Mouse (Mus musculus): Measurements from ENCODE around the gene Akap12. TPM values are rescaled to one million over a fixed set of nuclear protein-coding genes. Genes with fewer than 3 reads are reported as not detected.
A peak's percentile ranks its signal among the peaks of the same experiment; 100 is the strongest.

Akap12 gene
- polyA plus RNA-seq, 1 experiment from 2014 or later = 53.7 TPM

DNA sequence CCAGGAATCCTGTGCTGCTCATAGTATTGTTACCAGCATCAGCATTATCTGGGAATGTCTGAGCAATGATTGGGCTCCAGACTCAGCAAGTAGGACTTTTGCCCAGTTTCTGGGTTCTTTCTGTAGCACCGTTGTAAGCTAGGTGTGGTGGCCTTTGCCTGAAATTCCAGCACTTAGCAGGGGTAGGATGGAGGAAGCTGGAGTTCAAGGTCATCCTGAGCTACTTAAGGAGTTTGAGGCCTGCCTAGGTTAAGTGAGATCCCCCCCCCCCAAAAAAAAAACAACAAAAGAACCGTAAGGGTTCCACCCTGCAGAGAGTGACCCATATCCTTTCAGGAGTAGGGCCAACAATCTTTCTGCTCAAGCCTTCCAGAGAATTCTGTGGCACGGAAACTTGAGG, 98.4 kb downstream of the Akap12 start:
- H3K27ac ChIP-seq = no peak overlapping the region
- TF ChIP-seq CTCF (IDR thresholded peaks at IDR 0.05; ENCODE audit: low read depth) = no peak
- DNase-seq (ENCODE audit: low spot score) (no peak), ATAC-seq (replicated peaks; ENCODE audit: low FRiP score, low read depth) (no peak)
- 62% methylated on average over 3 of the region's 3 CpGs for WGBS
- H3K36me3 ChIP-seq (ENCODE audit: insufficient read depth, low read length) = peaks cover 12% of the 10 kb centered on the region; the same call in 1 of the 2 replicates
- H3K27me3 ChIP-seq (ENCODE audit: insufficient read depth, low read length) = no peaks in the 10 kb centered on the region
- H3K4me1 ChIP-seq (replicated peaks; ENCODE audit: insufficient read depth, low read length) = no peaks in the 10 kb centered on the region
- no peak overlapping the region for H3K9ac ChIP-seq (ENCODE audit: low read depth, low read length)
- no peak overlapping the region for H3K4me3 ChIP-seq (replicated peaks; ENCODE audit: low read depth, low read length)
- no peak overlapping the region for H3K4me2 ChIP-seq (ENCODE audit: low read length)
- no peaks in the 10 kb centered on the region for H3K9me3 ChIP-seq (replicated peaks; ENCODE audit: low read length)

DNA sequence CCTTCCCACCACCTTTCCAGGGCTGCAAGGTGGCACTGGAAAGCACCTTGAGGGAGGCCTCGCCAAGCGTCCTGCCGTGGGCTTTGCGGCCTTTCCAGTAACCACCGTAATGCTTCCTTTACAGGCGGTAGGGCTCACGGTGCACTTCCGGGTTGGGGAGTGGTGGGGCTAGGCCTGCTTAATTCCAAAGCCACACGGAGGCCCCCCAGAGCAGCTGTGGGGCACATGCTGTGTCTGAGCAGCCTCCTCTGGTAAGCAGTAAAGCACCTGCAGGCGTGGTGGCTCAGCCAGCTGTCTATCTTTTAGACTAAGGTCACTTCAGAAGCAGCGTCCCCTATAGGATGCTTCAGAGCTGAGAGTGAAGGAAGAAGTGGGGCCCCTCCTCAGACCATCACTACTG, 103.9 kb downstream of the Akap12 start:
- 94% methylated on average over 11 of the region's 11 CpGs for WGBS
- H3K36me3 ChIP-seq (ENCODE audit: insufficient read depth, low read length) = peaks cover 21% of the 10 kb centered on the region; the same call in 1 of the 2 replicates
- no peak overlapping the region for H3K4me3 ChIP-seq (replicated peaks; ENCODE audit: low read depth, low read length)
- DNase-seq (ENCODE audit: low spot score) = no peak
- no peaks in the 10 kb centered on the region for H3K4me1 ChIP-seq (replicated peaks; ENCODE audit: insufficient read depth, low read length)
- no peaks in the 10 kb centered on the region for H3K27me3 ChIP-seq (ENCODE audit: insufficient read depth, low read length)
- H3K9ac ChIP-seq (ENCODE audit: low read depth, low read length) = no peak overlapping the region
- H3K4me2 ChIP-seq (ENCODE audit: low read length) = no peak overlapping the region
- H3K9me3 ChIP-seq (replicated peaks; ENCODE audit: low read length) = no peaks in the 10 kb centered on the region
- TF ChIP-seq CTCF (IDR thresholded peaks at IDR 0.05; ENCODE audit: low read depth) = no peak
- no peak overlapping the region for H3K27ac ChIP-seq
- no peak for ATAC-seq (replicated peaks; ENCODE audit: low FRiP score, low read depth)

DNA sequence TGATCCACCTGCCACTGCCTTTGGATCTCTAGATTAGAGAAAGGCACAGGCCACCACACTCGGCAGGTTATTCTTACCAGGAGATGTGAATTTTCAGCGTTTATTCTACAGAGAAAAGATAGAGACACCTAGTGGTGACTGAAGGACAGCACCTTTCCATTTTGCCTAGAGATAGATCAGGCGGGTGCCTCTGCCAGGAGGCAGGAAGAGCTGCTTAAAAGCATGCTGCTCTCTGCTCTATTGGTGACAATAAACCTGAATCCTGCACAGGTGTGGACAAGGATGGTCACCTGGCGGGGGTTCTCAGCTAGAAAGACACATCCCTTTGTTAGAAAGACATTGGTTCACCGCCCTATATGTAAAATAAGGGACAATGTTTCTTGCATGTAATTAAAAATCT, 105.8 kb downstream of the Akap12 start:
- ATAC-seq (replicated peaks; ENCODE audit: low FRiP score, low read depth) (no peak), DNase-seq (ENCODE audit: low spot score) (peak; percentile 80)
- Histone ChIP-seq H3K4me2 (ENCODE audit: low read length) (no peak overlapping the region), H3K36me3 (ENCODE audit: insufficient read depth, low read length) (peaks cover 21% of the 10 kb centered on the region; the same call in 1 of the 2 replicates), H3K9me3 (replicated peaks; ENCODE audit: low read length) (no peaks in the 10 kb centered on the region), H3K27me3 (ENCODE audit: insufficient read depth, low read length) (no peaks in the 10 kb centered on the region), H3K4me1 (replicated peaks; ENCODE audit: insufficient read depth, low read length) (no peaks in the 10 kb centered on the region), H3K27ac (no peak overlapping the region), H3K9ac (ENCODE audit: low read depth, low read length) (no peak overlapping the region), H3K4me3 (replicated peaks; ENCODE audit: low read depth, low read length) (no peak overlapping the region)
- WGBS = 47% methylated on average over 5 of the region's 5 CpGs
- TF ChIP-seq CTCF (IDR thresholded peaks at IDR 0.05; ENCODE audit: low read depth) = peak; percentile 71

DNA sequence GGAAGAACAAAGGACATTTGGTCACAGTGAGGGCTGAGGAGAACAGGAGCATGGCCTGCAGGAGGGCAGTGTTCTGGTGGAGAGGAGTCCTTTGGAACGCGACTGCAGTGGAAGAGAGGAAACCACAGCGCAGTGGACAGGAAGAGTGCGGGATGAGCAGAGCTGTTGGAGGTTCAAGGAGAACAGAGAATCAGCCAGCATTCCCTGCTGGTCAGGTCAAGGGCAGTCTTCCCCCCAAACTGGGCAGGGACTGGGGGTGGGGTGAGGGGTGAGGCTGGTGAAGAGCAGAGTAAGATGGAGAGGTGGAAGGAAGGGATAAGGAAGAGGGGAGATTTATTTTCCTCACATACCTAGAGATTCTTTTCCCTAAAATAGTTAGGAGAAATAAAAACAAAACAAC, 107.4 kb downstream of the Akap12 start:
- H3K4me1 ChIP-seq (replicated peaks; ENCODE audit: insufficient read depth, low read length) = no peaks in the 10 kb centered on the region
- ATAC-seq (replicated peaks; ENCODE audit: low FRiP score, low read depth) (no peak), DNase-seq (ENCODE audit: low spot score) (no peak)
- TF ChIP-seq CTCF (IDR thresholded peaks at IDR 0.05; ENCODE audit: low read depth) = no peak
- H3K4me2 ChIP-seq (ENCODE audit: low read length) = no peak overlapping the region
- H3K9ac ChIP-seq (ENCODE audit: low read depth, low read length) = no peak overlapping the region
- H3K36me3 ChIP-seq (ENCODE audit: insufficient read depth, low read length) = peaks cover 16% of the 10 kb centered on the region; the same call in 1 of the 2 replicates
- no peaks in the 10 kb centered on the region for H3K9me3 ChIP-seq (replicated peaks; ENCODE audit: low read length)
- H3K4me3 ChIP-seq (replicated peaks; ENCODE audit: low read depth, low read length) = no peak overlapping the region
- H3K27ac ChIP-seq = no peak overlapping the region
- H3K27me3 ChIP-seq (ENCODE audit: insufficient read depth, low read length) = no peaks in the 10 kb centered on the region
- 89% methylated on average over 4 of the region's 4 CpGs for WGBS

DNA sequence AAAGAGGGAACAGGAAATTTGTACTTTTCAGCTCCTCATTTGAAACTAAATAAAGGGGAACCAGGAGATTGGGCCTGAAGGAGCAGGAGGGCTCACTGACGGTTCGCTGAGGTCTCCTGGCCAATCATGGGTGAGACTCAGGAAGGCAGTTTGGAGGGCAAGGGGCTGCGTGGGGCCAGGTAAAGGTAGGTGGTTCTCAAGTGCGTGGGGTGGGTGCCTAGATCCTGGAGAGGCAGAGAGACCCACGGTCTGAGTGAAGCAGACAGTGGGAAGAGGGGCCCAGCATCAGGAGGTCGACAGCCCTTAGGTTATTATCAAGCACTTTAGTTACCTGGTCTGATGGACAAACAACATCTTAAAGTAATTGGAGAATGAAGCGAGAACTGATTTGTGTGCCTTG, 108.1 kb downstream of the Akap12 start:
- no peak for ATAC-seq (replicated peaks; ENCODE audit: low FRiP score, low read depth)
- Histone ChIP-seq H3K4me1 (replicated peaks; ENCODE audit: insufficient read depth, low read length) (no peaks in the 10 kb centered on the region), H3K27me3 (ENCODE audit: insufficient read depth, low read length) (no peaks in the 10 kb centered on the region), H3K27ac (no peak overlapping the region), H3K36me3 (ENCODE audit: insufficient read depth, low read length) (0 out of 2 replicates have a peak, but pooled peaks cover 10% of the 10 kb centered on the region), H3K9me3 (replicated peaks; ENCODE audit: low read length) (no peaks in the 10 kb centered on the region), H3K4me3 (replicated peaks; ENCODE audit: low read depth, low read length) (no peak overlapping the region), H3K4me2 (ENCODE audit: low read length) (no peak overlapping the region), H3K9ac (ENCODE audit: low read depth, low read length) (no peak overlapping the region)
- no peak for DNase-seq (ENCODE audit: low spot score)
- TF ChIP-seq CTCF (IDR thresholded peaks at IDR 0.05; ENCODE audit: low read depth) = no peak
- WGBS = 81% methylated on average over 7 of the region's 7 CpGs

DNA sequence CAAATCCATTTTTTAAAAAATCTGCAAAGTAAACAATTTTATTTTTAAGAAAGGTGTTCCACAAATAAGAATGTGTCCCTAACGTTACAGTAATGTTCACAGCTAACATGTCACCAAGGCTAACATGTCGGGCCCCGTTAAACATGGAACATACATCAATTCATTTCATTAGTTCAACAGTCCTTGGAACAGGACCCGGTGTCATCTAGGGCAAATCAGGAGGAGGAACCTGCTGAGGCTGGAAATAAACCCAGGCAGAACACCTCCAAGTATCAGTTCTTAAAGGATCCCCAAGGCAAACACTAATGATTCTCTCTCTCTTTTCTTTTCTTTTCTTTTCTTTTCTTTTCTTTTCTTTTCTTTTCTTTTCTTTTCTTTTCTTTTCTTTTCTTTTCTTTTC, 108.6 kb downstream of the Akap12 start:
- DNase-seq (ENCODE audit: low spot score) = no peak
- Histone ChIP-seq H3K27me3 (ENCODE audit: insufficient read depth, low read length) (no peaks in the 10 kb centered on the region), H3K4me3 (replicated peaks; ENCODE audit: low read depth, low read length) (no peak overlapping the region), H3K9ac (ENCODE audit: low read depth, low read length) (no peak overlapping the region), H3K4me1 (replicated peaks; ENCODE audit: insufficient read depth, low read length) (no peaks in the 10 kb centered on the region), H3K9me3 (replicated peaks; ENCODE audit: low read length) (no peaks in the 10 kb centered on the region), H3K27ac (no peak overlapping the region), H3K4me2 (ENCODE audit: low read length) (no peak overlapping the region), H3K36me3 (ENCODE audit: insufficient read depth, low read length) (0 out of 2 replicates have a peak, but pooled peaks cover 10% of the 10 kb centered on the region)
- 65% methylated on average over 4 of the region's 4 CpGs for WGBS
- ATAC-seq (replicated peaks; ENCODE audit: low FRiP score, low read depth) = no peak
- no peak for TF ChIP-seq CTCF (IDR thresholded peaks at IDR 0.05; ENCODE audit: low read depth)

DNA sequence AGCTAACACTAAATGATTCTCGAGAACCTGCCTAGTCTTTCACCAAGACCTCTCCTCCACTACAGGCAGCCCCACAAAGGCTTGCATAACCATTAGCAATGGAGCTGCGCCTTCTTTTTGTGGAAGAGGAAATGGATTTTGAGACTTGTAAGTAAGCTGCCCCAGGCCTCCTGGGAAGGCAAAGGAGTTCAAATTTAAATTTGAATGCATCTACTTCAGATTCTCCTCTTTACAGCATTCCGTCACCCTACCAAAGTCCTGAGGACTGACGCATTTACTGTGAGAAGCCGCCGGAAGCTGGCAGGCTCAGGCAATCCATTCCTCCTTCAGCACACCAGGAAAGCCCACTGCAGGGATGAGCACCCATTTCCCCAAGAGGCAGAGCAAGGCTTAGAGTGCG, 109.1 kb downstream of the Akap12 start:
- ATAC-seq (replicated peaks; ENCODE audit: low FRiP score, low read depth) = no peak
- Histone ChIP-seq H3K36me3 (ENCODE audit: insufficient read depth, low read length) (0 out of 2 replicates have a peak, but pooled peaks cover 10% of the 10 kb centered on the region), H3K4me3 (replicated peaks; ENCODE audit: low read depth, low read length) (no peak overlapping the region), H3K4me1 (replicated peaks; ENCODE audit: insufficient read depth, low read length) (no peaks in the 10 kb centered on the region), H3K27me3 (ENCODE audit: insufficient read depth, low read length) (no peaks in the 10 kb centered on the region), H3K27ac (peak overlapping the region; percentile 60; the same call in 1 of the 2 replicates), H3K4me2 (ENCODE audit: low read length) (no peak overlapping the region), H3K9me3 (replicated peaks; ENCODE audit: low read length) (no peaks in the 10 kb centered on the region), H3K9ac (ENCODE audit: low read depth, low read length) (no peak overlapping the region)
- no peak for TF ChIP-seq CTCF (IDR thresholded peaks at IDR 0.05; ENCODE audit: low read depth)
- WGBS = 58% methylated on average over 7 of the region's 7 CpGs
- DNase-seq (ENCODE audit: low spot score) = no peak
